Mouse (Mus musculus): ENCODE data around the gene Slc38a6.

The Slc38a6 gene

DNA sequence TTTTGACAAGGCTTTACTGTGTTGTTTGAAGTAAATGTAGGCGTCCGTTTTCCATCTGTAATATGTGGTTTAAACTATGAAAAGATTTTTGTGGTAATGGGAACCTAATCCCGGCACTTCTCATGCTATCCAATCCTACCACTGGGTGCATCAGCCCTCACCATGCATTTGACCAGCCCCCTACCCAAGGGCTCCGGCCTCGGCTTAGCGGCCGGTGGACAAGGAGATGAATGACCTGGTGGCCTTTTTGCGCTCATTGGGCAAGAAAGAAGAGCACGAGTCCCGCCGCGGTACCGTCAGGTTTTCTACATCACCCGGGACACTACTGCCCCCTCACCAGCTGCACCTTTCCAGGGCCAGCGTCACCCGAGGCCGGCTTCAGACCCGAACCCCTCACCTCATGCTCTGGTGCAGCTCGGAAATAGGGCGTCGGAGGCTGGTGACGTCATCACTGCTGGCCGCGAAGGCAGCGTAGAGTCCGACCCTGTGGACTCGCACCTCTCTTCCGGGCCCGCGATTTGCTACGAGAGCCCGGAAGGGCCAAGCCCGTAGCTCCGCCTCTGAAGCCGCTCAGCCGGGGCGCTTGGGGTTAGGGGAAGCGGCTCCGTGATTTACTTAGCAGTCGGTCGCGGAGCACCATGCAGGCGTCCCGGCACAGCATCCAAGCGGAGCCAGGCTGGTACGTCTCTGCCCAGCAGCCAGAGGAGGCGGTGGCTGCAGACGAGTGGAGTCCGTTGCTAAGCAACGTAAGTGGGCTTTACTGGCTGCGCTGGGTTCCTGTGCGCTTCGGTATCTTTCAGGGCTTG, at the start of gene Slc38a6, which contains the start of gene Trmt5:
Gene Slc38a6 (plus strand): TSS at position 493 of the 806 bp plus-strand sequence.
Gene Trmt5 (minus strand): TSS at position 424 of the 806 bp plus-strand sequence.
- DNase-seq (ENCODE audit: low read depth, low spot score) = peak; percentile 95

DNA sequence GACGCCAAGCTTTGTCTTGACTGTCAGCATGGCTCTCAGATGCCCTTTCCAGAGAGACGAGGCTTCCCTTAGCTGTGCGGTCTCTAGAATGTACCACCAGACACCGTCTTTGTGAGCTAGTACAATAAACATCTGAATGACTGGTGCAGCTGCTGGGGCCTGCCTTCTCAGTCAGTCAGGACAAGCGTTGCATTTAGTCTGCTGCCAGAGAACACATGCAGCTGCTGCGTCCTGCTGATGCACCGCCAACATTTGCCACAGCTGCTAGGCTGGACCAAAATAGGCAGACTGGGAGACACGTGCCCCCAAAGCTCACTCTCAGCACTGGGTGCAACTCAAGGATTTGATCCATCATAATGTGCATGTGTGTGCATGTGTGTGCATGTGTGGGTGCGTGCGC, 44.6 kb upstream of the Slc38a6 start:
- DNase-seq (ENCODE audit: low read depth, low spot score) = peak; percentile 19

DNA sequence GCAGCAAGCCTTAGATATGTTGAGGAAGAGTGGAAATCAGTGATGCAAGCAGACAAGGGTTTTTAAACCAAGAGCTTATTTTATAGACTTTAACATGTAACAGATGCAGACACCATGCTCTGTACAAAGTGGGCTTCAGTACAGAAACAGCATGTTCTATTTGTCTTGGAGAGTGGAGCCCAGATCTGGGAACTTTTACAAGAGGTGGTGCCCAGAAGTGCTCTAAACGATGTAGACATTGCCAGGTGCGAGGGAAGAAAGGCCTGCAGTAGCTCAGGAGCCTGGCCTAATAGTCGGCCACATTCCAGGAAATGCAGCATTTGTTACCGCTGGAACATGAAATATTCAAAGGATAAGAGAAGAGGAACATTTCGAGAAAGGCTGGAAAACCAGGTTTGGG, 40.9 kb upstream of the Slc38a6 start:
- no peak for DNase-seq (ENCODE audit: low read depth, low spot score)

DNA sequence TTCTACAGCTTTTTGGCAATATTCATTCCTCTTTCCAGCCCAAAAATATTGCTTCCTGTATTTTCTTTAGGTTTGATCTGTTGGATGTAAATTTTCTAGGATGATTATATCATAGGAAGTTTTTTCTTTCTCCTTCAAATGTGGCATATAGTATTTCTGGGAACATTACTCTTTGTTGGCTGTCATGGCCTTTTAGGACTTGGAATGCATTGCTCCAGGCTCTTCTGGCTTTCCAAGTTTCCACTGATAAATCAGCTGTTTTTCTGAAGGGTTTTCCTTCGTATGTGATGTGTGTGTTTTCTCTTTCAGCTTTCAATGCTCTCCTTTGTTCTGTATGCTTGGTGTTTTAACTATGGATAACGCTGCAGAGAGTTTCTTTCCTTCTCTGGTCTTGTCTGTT, 31.6 kb upstream of the Slc38a6 start:
- no peak for DNase-seq (ENCODE audit: low read depth, low spot score)

DNA sequence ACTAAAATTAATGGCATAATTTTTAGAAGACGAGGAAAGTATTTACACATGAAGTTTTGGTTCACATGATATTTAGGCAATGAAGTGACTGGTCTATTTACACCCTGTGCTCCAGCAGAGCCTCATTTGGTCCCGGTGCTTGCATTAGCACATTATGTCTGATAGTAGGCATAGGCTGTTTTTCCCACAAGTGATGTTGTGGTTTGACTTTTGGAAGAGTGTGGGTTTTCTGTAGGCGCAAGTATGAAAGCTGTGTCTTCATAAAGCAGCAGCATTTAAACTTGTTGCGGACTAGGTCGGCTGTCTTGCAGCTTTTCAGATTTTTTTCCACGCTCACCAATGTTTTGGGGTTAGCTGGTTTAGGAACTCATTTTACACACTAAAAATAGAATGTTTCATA, 27.3 kb upstream of the Slc38a6 start:
- DNase-seq (ENCODE audit: low read depth, low spot score) = no peak

DNA sequence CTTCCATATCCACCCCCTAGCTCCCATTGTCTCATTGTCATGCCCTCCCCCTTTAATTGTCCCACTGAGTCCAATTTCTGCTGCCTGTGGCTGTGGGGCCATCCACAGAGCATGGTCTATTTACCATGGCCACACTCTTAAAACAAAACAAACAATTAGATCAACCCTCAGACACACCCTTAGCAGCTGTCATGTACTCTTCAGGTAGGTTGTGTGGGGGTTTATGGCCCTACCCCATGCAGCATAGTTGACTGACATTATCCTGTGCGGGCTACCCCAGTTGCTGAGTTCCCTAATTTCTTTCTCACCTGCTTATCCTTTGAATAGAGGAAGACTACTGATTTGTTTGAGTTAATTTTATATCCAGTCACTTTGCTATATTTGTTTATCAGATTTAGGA, 26.2 kb upstream of the Slc38a6 start:
- no peak for DNase-seq (ENCODE audit: low read depth, low spot score)

DNA sequence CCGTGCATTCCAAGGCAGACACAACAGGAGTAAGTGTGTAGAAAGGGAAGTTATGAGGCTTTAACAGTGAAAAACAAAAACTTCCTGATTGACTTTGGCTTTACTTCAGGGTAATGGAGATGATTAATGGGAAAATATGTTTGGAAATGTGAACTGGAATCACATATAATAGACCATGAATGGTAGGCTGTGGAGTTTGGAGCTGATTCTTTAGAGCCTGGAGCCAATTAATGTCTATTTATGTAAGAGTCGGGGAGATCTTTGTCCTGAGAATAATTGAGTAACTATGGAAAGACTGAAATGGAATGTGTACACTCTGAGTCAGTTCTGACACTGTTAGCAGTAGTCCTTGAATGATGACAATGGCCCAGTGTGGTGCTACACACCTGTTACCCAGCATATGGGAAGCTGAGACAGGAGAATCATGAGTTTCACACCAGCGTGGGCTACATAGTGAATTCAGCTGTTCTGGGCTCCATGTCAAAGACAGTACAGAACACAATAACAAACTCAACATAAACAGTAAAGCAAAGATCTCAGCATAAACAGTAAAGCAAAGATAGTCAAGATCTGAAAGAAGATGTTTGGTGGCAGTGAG, 21.1 kb upstream of the Slc38a6 start:
- DNase-seq (ENCODE audit: low read depth, low spot score) = no peak

DNA sequence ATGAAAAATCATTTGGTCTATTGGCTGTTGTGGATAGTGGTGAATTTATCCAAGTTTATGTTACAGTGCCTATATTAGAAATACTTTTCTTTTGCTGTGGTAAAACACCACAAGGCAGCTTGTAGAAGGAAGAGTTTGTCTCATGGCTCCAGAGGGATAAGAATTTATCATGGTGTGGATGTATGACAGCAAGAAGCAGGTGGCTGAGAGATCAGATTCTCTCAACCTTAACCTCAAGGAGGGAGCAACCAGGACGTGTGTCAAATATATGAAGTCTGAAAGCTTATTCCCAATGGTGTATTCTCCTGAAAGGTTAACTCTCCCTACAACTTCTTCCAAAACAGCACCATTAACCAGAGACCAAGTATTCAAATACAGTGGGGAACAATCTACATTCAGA, 20.0 kb upstream of the Slc38a6 start:
- no peak for DNase-seq (ENCODE audit: low read depth, low spot score)

DNA sequence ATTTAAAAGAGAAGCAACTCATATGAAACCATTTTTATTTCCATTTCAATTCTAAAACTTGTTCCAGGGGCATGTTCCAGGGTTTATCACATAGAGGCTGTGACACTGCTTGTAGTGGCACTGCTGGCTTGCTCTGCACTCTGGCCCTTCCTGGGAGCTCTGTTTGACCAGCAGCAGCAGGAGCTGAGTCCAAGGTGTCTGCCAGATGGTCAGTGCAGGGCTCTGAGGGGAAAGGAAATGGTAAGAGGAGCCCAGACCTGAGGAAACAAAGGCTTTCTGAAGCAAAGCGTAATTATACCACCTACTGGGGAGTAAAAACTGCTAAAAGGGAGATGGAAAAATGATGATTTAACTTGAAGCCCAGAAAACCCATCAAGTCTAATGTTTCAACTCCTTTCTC, 18.1 kb upstream of the Slc38a6 start:
- no peak for DNase-seq (ENCODE audit: low read depth, low spot score)

DNA sequence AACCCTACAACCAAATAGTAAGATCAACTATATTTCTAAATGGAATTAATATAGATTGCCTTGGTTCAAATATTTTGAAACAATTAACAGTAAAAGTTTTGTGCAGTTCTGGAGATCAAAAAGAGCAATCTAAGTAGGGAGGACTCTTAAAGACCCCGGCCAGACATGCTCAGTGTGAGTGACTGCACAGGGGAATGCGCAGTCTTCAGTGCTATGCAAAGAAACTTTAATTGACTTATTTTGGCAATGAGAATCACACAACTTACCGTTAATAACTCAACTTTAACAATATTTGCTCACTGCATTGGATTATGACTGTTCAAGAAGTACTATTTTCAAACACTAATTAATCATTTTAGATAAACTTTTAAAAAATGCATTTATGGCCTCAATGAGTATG, 17.0 kb upstream of the Slc38a6 start:
- no peak for DNase-seq (ENCODE audit: low read depth, low spot score)

DNA sequence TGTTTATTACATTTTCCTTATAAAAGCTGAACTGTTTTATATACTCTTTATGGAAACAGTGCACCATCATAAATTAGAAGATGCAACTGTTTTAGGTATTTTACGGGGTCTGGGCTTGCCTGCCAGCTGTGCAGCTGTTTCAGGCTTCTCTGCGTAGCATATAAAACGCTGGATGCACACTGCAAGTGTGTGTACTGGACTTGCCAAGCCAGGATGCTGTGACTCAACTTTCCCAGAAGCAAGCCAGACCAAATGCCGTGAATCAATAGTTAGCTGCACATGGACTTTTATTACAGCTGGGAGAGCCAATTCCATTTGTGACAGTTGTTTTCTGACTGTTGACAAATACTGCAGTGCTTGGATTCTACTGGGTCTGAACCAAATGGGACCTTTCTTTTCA, 16.6 kb upstream of the Slc38a6 start:
- no peak for DNase-seq (ENCODE audit: low read depth, low spot score)

DNA sequence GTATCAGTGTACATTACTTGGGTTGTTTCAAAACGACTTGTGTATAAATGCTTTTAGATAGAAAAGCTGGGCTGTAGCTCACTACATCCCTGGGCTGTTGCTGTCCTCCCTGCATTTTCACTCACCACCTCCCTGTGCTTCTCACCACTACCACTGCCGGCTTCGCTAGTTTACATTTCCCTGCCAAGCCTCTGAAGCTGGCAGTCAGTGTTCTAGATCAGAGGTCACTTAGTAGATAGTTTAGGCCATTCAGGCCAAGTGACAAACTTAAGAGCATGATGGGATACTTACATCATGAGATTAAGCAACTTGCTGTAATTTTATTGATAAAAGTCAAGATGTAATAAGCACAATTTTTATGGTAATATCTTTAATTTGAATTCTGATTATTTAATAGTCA, 11.7 kb upstream of the Slc38a6 start:
- DNase-seq (ENCODE audit: low read depth, low spot score) = no peak

DNA sequence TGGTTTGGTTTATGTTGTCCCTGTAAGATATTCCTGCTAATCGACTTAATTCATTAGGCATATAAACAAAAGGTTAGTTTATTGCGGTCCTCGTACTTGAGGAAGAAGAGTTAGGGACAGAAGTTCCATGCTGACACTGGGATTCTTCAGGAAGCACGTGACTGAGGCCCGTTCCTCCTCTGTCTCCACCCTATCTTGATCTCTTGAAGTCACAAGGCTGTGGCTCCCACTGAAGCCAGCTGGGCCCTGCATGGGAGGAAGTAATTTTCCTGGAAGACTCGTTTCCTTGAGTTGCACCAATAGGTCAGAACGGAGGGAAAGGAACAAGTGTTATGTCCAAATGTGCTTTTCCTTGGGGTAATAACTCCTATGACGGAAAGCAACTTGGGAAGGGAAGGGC, 1.0 kb downstream of the Slc38a6 start:
- DNase-seq (ENCODE audit: low read depth, low spot score) = peak; percentile 24

DNA sequence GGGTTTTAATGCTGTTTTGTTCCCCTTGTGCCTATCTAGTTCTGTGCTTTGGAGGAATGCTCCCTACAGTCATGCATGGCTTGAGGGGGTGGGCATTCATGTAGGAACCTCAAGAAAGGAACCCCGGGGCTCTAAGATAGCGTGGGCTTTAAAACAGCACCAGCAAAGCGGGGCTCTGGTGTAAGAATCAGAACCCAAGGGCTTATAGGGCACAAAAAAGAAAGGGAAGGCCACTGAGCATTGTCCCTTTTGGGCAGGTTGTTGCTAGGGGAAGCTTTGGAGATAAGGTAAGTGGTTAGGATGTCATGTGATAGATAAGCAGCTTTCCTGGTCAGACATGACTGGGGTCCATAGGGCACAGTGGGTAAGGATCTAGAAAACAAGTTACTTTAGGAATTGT, 2.0 kb downstream of the Slc38a6 start:
- no peak for DNase-seq (ENCODE audit: low read depth, low spot score)

DNA sequence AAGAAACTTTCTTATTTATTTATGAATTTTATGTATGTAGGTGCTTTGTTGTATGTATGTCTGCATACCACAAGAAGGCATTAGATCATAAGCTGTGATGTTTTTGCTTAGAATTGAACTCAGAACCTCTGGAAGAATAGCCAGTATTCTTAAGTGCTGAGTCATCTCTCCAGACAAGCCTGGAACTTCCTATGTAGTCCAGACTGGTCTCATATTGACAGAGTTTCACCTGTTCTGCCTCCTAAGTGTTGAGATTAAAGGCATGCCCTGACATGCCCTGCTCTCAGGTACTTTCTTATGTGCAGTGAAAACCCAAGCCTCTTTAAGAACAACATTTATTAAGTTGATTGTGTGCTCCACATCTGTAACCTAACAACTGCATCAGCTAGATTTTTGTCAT, 8.3 kb downstream of the Slc38a6 start:
- peak; percentile 38 for DNase-seq (ENCODE audit: low read depth, low spot score)

DNA sequence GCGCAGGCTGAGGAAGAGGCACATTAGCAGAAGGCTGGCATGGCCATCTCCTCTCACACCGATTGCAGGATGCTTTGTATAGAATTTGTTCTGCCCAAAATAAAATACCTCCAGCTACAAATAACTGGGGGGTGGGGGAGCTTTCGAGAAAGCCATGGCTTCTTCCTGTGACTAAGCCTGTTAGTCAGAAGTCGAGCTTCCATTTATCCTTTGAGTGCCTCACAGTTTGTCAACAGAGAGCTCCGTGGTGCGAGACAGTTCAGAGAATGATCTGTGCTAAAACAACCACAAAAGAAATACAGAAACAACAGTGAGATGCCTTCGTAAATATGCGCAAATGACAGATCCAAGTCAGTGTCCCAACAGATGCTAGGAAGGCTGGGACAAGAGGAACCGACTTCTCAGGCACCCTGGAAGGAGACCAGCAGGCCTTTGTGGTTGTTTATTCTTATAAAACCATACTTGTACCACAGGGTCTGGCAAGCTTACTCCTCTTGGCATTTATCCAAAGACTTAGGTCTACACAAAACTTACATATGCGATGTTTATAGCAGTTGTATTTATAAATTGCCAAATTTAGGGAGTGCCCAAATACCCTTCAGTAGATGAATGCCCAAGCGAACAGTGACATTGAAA, 9.0 kb downstream of the Slc38a6 start:
- DNase-seq (ENCODE audit: low read depth, low spot score) = no peak

DNA sequence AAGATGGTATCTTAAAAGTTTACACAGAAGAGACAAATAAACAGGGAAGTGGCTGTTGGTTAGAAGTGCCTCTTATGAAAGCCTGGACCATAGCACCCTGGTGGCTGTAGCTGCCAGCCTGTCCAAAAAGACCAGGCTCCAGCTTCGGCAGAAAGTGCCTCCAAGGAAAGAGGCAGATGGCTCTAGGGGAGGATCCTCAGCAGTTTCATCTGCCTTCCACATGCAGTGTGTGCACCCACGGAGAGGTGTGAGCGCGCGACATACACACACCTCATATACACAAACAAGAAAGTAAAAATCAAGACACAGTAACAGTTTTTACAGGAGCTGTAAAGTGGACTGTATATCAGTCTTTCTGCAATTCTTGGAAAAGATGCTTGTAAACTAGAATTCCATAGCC, 12.0 kb downstream of the Slc38a6 start:
- no peak for DNase-seq (ENCODE audit: low read depth, low spot score)

DNA sequence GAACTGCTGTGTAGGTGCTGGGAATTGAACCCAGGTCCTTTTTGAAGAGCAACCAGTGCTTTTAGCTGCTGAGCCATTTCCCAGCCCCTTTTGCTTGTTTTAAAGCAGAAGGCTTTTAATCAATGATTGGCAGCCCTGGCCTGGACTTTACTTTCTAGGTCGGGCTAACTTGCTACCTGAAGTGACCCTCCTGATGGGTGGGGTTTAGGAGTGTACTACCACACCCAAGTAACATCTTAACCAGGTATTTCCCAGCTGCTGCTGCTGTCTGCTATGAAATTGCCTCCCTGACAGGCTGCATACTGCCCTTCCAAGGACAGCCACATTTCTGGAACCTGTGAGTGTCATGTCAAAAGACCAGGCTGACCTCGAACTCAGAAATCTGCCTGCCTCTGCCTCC, 14.0 kb downstream of the Slc38a6 start:
- DNase-seq (ENCODE audit: low read depth, low spot score) = no peak

DNA sequence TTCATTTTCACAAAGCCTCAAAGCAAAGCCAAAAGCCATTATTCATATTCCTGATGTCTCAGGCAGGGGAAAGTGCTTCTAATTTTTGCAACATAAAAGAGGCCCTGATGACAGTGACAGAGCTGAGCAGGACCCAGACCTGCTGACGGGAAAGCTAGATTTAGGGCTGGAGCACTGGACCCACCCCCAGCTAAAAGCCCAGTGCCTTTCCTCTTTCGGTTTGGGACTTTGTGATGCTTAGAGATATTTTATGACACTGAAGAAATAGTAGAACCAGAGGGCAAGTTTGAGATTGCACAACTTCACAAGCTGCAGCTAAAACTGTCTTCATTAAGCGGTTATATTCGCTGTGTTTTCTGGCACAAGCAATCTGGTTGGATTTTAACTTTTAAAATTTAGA, 18.1 kb downstream of the Slc38a6 start:
- DNase-seq (ENCODE audit: low read depth, low spot score) = no peak

DNA sequence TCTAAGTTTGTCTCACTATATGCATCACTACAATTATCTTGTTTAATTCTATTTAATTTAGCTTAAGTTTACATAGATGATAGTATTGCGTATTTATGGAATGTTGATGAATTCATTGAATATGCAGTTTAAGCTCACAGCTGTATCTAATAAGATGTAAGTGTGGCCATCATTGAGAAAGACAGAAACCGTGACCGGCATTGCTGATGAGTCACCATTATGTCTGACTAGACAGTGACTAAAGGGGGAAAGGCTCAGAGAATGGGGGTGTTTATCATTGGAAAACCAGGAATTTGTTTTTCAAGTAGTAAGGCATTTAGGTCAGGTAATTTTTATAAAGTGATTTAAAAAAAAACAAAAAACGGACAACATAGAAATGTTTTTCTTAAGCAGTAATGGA, 21.2 kb downstream of the Slc38a6 start:
- no peak for DNase-seq (ENCODE audit: low read depth, low spot score)

DNA sequence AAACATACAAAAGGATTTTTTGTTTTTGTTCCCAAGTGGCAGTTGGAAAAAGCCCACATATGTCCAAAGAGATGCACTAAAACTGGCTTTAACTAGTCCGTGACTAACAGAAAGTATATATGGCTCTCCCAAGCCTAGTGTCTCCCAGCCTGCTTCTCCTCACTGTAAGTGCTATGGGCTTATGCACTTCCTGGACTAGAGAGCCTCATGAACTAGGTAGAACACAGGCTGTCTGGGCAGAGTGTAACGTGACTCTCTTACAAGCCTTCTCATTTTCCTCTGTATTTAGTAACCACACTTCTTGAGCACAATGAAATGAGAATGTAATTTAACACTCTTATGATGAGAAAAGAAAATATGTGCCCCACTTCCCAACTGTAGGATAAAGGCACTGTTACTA, 22.1 kb downstream of the Slc38a6 start:
- no peak for DNase-seq (ENCODE audit: low read depth, low spot score)

DNA sequence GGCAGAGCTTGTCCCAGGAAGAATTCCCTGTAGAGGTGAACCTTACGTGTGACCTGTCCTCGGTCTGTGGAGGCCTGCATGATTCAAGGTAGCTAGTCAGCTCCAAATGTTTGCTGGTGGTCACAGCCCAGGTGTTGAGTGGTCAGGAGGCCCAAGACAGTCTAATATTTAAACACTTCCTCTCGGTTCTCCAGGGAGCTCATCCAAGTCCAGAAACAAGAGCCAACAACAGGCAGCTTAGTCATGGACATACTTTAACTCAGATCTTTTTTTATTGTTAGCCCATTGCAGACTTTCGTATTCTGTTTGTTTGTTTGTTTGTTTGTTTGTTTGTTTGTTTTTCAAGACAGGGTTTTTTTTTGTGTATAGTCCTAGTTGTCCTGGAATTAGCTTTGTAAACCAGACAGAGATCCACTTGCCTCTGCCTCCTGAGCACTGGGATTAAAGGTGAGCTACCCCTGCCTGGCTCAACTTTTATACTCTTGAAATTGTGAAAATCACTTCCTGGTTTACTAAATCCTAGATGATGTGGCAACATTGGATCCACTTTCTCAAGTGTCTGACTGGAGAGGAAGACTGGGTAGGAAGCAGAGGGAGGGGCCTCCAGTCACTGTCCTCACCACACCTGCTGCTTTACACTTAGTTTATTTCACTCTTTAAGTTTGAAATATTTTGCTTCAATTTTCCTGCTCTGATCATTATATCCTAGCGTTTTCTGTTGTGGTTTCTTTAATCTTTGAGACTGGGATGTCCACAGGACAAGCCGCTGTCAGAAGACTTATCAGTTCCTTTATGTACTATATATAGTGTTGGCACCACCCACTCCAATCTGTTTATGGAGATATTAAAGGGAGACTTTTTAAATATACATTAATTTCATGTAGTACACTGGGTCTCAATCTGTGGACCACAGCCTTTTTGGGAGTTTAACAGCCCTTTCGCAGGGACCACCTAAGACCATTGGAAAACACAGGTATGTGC, 31.4 kb downstream of the Slc38a6 start:
- no peak for DNase-seq (ENCODE audit: low read depth, low spot score)
